Mouse (Mus musculus): ENCODE results near the gene Bicral. TPM values are rescaled to one million over a fixed set of nuclear protein-coding genes. Genes with fewer than 3 reads are reported as not detected.
A peak's percentile ranks its signal among the peaks of the same experiment; 100 is the strongest.

Gene Bicral
- polyA plus RNA-seq, 1 experiment: 5.1 TPM

DNA sequence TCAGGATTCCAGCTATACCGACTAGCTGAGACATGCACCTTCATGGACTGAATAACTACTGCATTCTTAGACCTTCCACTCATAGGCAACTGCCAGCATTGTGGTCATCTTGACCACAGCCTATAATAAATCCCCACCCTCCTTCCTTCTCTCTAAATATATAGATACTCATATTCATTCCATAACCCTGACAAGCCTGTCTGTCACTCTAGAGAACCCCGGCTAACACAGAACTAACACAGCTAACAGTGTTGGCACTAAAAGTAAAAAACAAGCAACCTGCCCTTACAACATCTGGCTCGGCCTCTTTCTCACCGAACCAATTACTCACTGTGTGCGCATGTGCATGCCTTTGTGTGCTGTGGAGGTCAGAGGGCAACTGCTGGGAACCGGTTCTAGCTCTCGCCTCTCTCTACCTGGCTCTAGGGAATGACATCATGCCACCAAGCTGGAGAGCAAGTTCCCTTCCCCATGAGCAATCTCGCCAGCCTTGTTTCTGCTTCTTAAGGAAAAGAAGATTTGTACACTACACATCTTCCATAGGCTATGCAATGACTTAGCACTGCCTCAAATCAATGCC, 18.2 kb upstream of the Bicral start:
- no peaks in the 10 kb centered on the region for H3K27me3 ChIP-seq (ENCODE audit: control insufficient read depth, insufficient read depth, insufficient read length)
- no peaks in the 10 kb centered on the region for H3K36me3 ChIP-seq (ENCODE audit: control insufficient read depth, insufficient read depth)
- no peak overlapping the region for H3K4me3 ChIP-seq
- TF ChIP-seq POLR2A (IDR thresholded peaks at IDR 0.05; ENCODE audit: insufficient read length, low read depth) (no peak), USF1 (IDR thresholded peaks at IDR 0.05; ENCODE audit: low read depth) (no peak), MYOG (IDR thresholded peaks at IDR 0.05; ENCODE audit: control insufficient read depth in 1 of 3, insufficient read depth in 1 of 3, insufficient read length in 2 of 3, low read depth in 2 of 3) (no peak), E2F4 (IDR thresholded peaks at IDR 0.05; ENCODE audit: insufficient read depth) (no peak), SRF (IDR thresholded peaks at IDR 0.05; ENCODE audit: control insufficient read depth, insufficient read length, low read depth) (no peak), MYOD1 (IDR thresholded peaks at IDR 0.05; ENCODE audit: control insufficient read depth in 1 of 3, insufficient read length in 2 of 3, low read depth in 2 of 3) (no peak), REST (IDR thresholded peaks at IDR 0.05; ENCODE audit: insufficient read depth, insufficient read length) (no peak), POLR2AphosphoS2 (IDR thresholded peaks at IDR 0.05; ENCODE audit: insufficient read length, low read depth) (no peak), TCF12 (IDR thresholded peaks at IDR 0.05; ENCODE audit: insufficient read depth, poor library complexity, severe bottlenecking) (no peak), CEBPB (IDR thresholded peaks at IDR 0.05; ENCODE audit: insufficient read depth, poor library complexity, severe bottlenecking) (no peak), TCF3 (IDR thresholded peaks at IDR 0.05; ENCODE audit: insufficient read length, low read depth) (no peak), MAX (IDR thresholded peaks at IDR 0.05; ENCODE audit: low read depth) (no peak)
- H3K79me2 ChIP-seq (ENCODE audit: control insufficient read depth, insufficient read depth): no peaks in the 10 kb centered on the region
- H3ac ChIP-seq (ENCODE audit: control insufficient read depth, insufficient read length): no peak overlapping the region
- H3K4me2 ChIP-seq (ENCODE audit: low read depth): peak overlapping the region; percentile 68

DNA sequence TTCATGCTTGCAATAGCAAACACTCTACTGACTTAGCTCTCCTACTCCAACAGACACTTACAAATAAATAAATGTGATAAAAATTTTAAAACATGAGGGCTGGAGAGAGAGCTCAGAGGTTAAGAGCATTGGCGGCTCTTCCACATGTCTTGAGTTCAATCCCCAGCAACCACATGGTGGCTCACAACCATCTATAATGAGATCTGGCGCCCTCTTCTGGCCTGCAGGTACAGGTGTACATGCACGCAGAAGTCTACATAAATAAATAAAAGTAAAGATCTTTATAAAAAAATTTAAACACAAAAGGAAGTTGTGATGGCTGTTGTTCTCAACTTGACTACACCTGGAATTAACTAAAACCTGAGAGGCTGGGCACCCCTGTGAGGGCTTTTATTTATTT, 17.3 kb upstream of the Bicral start:
- no peaks in the 10 kb centered on the region for H3K27me3 ChIP-seq (ENCODE audit: control insufficient read depth, insufficient read depth, insufficient read length)
- no peak overlapping the region for H3ac ChIP-seq (ENCODE audit: control insufficient read depth, insufficient read length)
- H3K4me3 ChIP-seq: no peak overlapping the region
- H3K79me2 ChIP-seq (ENCODE audit: control insufficient read depth, insufficient read depth): no peaks in the 10 kb centered on the region
- TF ChIP-seq REST (IDR thresholded peaks at IDR 0.05; ENCODE audit: insufficient read depth, insufficient read length) (no peak), CEBPB (IDR thresholded peaks at IDR 0.05; ENCODE audit: insufficient read depth, poor library complexity, severe bottlenecking) (no peak), POLR2A (IDR thresholded peaks at IDR 0.05; ENCODE audit: insufficient read length, low read depth) (no peak), USF1 (IDR thresholded peaks at IDR 0.05; ENCODE audit: low read depth) (no peak), TCF12 (IDR thresholded peaks at IDR 0.05; ENCODE audit: insufficient read depth, poor library complexity, severe bottlenecking) (no peak), MAX (IDR thresholded peaks at IDR 0.05; ENCODE audit: low read depth) (no peak), MYOD1 (IDR thresholded peaks at IDR 0.05; ENCODE audit: control insufficient read depth in 1 of 3, insufficient read length in 2 of 3, low read depth in 2 of 3) (no peak), POLR2AphosphoS2 (IDR thresholded peaks at IDR 0.05; ENCODE audit: insufficient read length, low read depth) (no peak), E2F4 (IDR thresholded peaks at IDR 0.05; ENCODE audit: insufficient read depth) (no peak), SRF (IDR thresholded peaks at IDR 0.05; ENCODE audit: control insufficient read depth, insufficient read length, low read depth) (no peak), MYOG (IDR thresholded peaks at IDR 0.05; ENCODE audit: control insufficient read depth in 1 of 3, insufficient read depth in 1 of 3, insufficient read length in 2 of 3, low read depth in 2 of 3) (no peak), TCF3 (IDR thresholded peaks at IDR 0.05; ENCODE audit: insufficient read length, low read depth) (no peak)
- no peaks in the 10 kb centered on the region for H3K36me3 ChIP-seq (ENCODE audit: control insufficient read depth, insufficient read depth)
- no peak overlapping the region for H3K4me2 ChIP-seq (ENCODE audit: low read depth)

DNA sequence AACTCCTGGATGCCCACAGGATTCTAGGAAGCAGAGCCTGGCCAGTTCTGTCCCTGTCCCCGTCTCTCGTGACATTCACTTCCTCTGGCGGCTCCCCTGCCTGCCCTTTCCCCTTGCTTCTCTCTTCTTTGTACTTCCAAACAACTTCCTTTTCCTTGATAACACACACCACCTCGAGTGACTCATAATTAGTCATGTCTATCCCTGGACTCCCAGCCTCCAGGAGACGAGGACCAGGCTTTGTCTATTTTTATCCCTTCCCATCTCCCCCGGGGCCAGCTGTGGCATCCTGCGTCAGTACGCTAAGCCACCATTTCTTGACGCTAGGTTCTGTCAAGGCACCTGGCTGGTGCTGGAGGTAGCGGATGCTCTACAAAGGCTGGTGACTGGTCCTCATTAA, 15.9 kb upstream of the Bicral start:
- Histone ChIP-seq H3K36me3 (ENCODE audit: control insufficient read depth, insufficient read depth) (no peaks in the 10 kb centered on the region), H3ac (ENCODE audit: control insufficient read depth, insufficient read length) (no peak overlapping the region), H3K27me3 (ENCODE audit: control insufficient read depth, insufficient read depth, insufficient read length) (no peaks in the 10 kb centered on the region), H3K4me3 (no peak overlapping the region), H3K4me2 (ENCODE audit: low read depth) (peak overlapping the region; percentile 68), H3K79me2 (ENCODE audit: control insufficient read depth, insufficient read depth) (no peaks in the 10 kb centered on the region)
- TF ChIP-seq REST (IDR thresholded peaks at IDR 0.05; ENCODE audit: insufficient read depth, insufficient read length) (no peak), SRF (IDR thresholded peaks at IDR 0.05; ENCODE audit: control insufficient read depth, insufficient read length, low read depth) (no peak), USF1 (IDR thresholded peaks at IDR 0.05; ENCODE audit: low read depth) (no peak), MYOD1 (IDR thresholded peaks at IDR 0.05; ENCODE audit: control insufficient read depth in 1 of 3, insufficient read length in 2 of 3, low read depth in 2 of 3) (peak in 2 of 3 experiments; percentile 60 to 73), TCF3 (IDR thresholded peaks at IDR 0.05; ENCODE audit: insufficient read length, low read depth) (no peak), POLR2A (IDR thresholded peaks at IDR 0.05; ENCODE audit: insufficient read length, low read depth) (no peak), CEBPB (IDR thresholded peaks at IDR 0.05; ENCODE audit: insufficient read depth, poor library complexity, severe bottlenecking) (no peak), MYOG (IDR thresholded peaks at IDR 0.05; ENCODE audit: control insufficient read depth in 1 of 3, insufficient read depth in 1 of 3, insufficient read length in 2 of 3, low read depth in 2 of 3) (peak in 1 of 3 experiments; percentile 72), TCF12 (IDR thresholded peaks at IDR 0.05; ENCODE audit: insufficient read depth, poor library complexity, severe bottlenecking) (no peak), MAX (IDR thresholded peaks at IDR 0.05; ENCODE audit: low read depth) (no peak), POLR2AphosphoS2 (IDR thresholded peaks at IDR 0.05; ENCODE audit: insufficient read length, low read depth) (no peak), E2F4 (IDR thresholded peaks at IDR 0.05; ENCODE audit: insufficient read depth) (no peak)

DNA sequence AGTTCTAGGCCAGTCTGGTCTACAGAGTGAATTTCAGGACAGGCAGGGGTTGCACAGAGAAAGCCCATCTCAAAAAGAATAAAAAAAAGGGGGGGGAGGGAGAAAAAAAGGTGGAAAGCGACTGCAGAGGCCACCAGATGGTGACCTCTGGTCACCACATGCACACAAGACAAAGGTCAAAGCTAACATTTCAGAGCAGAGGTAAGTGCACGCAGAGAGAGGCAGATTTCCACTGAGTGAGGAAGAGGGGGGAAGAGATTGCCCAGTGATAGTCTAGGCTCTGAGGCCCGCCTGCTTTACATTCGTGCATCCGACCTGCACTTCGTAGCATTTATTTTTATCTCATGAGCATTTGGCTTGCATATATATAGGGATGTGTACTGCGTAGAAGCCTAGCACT, 14.5 kb upstream of the Bicral start:
- H3K4me2 ChIP-seq (ENCODE audit: low read depth): no peak overlapping the region
- H3K36me3 ChIP-seq (ENCODE audit: control insufficient read depth, insufficient read depth): no peaks in the 10 kb centered on the region
- TF ChIP-seq USF1 (IDR thresholded peaks at IDR 0.05; ENCODE audit: low read depth): no peak
- no peak for TF ChIP-seq TCF3 (IDR thresholded peaks at IDR 0.05; ENCODE audit: insufficient read length, low read depth)
- no peak for TF ChIP-seq POLR2A (IDR thresholded peaks at IDR 0.05; ENCODE audit: insufficient read length, low read depth)
- TF ChIP-seq MAX (IDR thresholded peaks at IDR 0.05; ENCODE audit: low read depth): no peak
- no peak for TF ChIP-seq TCF12 (IDR thresholded peaks at IDR 0.05; ENCODE audit: insufficient read depth, poor library complexity, severe bottlenecking)
- no peak for TF ChIP-seq CEBPB (IDR thresholded peaks at IDR 0.05; ENCODE audit: insufficient read depth, poor library complexity, severe bottlenecking)
- no peak overlapping the region for H3ac ChIP-seq (ENCODE audit: control insufficient read depth, insufficient read length)
- H3K27me3 ChIP-seq (ENCODE audit: control insufficient read depth, insufficient read depth, insufficient read length): no peaks in the 10 kb centered on the region
- H3K79me2 ChIP-seq (ENCODE audit: control insufficient read depth, insufficient read depth): no peaks in the 10 kb centered on the region
- H3K4me3 ChIP-seq: no peak overlapping the region

Measured in myocyte (in vitro differentiated cells).